Mouse (Mus musculus): ENCODE measurements around the gene Mknk2.
A peak's percentile ranks its signal among the peaks of the same experiment; 100 is the strongest.

Gene Mknk2

DNA sequence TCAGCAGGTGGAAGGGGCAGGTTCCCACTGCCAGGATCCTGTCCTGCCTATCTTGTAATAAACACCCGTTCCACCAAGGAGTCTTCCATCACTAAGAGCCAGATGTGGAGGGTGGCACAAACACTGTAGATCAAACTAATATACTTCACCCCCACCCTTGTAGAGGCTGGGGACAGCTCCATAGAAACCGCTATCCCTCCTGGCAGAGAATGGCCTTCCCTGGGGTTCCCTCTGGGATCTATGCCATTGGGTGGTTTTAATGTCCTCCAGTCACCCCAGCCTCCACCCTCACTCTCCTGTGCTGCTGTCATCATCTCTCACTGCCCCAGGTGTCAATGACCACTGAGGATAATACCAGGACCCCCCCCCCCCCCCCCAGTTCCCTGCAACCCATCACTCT lies 7.4 kb downstream of the Mknk2 start:
- no peak for DNase-seq (ENCODE audit: extremely low spot score, low read depth, low spot score)

DNA sequence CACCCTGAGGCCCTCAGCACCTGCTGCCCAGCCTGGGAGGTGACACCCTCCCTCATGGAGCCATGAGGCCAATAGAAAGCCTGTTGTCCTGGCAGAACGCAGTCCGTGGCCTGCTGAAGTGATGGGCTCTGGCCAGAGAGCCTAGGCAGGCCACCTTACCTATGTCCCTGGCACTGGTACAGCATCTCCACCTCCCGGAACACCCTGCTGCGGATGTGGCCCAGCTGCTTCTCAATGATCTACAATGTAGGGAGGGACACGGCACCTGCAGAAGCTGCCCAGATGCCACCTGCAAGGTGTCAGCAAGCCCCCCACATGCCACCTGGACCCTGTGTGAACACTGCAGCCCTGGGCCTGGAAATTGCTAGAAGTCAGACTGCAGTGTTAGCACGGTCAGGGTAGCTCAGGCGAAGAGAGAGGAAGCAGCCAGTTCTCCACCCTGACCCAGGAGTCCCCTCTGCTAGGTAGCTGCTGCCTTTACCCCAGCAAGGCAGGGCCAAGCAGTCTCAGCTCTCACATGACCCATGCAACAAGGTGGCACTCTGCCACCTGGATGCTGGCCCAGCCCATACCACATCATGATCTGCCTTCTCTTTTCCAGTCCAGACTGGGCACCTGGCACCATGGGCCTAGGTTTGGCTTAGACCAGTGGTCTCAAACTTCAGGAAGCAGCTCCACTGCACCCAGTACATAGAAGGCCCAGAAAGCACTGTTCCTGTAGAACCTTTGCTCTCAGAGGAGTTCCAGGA lies 8.0 kb downstream of the Mknk2 start:
- no peak for DNase-seq (ENCODE audit: extremely low spot score, low read depth, low spot score)

DNA sequence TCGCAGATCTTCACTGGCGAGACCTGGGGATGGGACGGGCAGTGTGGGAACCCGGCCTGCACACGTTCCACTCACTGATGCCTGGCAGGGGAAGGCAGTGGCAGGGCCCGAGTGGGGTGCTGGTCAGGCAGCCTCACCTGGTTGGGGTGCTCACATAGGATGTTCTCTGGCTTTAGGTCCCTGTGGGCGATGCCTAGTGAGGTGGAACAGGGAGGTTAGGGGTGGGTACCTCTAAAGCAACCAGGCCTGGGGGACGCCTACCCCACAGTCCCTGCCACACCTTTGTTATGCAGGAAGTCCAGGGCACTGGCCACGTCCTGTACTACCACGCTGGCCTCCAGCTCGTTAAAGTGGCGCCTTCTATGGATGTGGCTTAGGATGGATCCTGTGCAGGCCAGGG lies 8.9 kb downstream of the Mknk2 start:
- no peak for DNase-seq (ENCODE audit: extremely low spot score, low read depth, low spot score)

DNA sequence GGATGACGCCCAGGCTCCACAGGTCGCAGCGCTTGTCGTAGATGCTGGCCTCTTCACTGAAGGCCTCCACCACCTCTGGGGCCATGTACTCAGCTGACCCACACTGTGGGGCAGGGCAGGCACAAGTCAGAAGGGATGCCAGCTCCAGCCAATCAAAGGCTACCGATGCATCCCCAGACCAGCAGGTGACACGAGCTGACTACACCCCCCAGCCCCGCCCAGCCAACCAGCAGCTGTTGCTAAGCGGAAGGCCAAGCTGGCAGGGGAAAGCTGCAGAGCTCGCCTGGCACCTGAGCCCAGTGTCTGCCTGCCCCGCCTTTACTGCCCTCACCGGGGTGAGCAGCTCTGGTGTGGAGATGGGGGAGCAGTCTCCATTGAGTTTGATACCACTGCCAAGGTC lies 9.3 kb downstream of the Mknk2 start:
- no peak for DNase-seq (ENCODE audit: extremely low spot score, low read depth, low spot score)

DNA sequence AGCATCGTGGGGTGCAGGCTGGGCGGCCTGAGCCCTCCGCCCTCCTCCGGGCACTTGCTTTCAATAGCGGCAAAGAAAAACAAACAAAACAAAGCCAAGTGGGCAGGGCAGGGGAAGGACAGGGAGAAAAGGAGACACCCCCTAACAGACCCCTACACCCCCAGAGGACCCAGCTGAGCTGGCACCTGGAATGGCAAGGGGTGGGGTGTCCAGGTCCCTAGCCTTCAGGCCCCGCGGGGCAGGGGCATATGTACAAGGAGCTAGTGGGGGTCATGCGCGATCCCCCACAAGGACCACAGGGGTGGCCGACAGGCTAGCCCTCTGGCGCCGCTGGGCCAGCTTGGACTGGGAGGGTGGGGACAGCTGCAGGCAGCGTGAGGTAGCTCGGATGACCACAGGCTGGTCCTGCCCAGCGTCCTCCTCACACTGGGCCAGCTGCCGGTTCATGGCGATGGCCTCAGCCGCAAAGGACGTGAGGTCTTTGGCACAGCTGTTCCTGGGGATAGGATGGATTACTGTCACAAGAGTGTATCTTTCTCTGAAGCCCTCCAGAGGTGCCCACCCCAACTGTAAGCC lies 11.0 kb downstream of the Mknk2 start:
- no peak for DNase-seq (ENCODE audit: extremely low spot score, low read depth, low spot score)

DNA sequence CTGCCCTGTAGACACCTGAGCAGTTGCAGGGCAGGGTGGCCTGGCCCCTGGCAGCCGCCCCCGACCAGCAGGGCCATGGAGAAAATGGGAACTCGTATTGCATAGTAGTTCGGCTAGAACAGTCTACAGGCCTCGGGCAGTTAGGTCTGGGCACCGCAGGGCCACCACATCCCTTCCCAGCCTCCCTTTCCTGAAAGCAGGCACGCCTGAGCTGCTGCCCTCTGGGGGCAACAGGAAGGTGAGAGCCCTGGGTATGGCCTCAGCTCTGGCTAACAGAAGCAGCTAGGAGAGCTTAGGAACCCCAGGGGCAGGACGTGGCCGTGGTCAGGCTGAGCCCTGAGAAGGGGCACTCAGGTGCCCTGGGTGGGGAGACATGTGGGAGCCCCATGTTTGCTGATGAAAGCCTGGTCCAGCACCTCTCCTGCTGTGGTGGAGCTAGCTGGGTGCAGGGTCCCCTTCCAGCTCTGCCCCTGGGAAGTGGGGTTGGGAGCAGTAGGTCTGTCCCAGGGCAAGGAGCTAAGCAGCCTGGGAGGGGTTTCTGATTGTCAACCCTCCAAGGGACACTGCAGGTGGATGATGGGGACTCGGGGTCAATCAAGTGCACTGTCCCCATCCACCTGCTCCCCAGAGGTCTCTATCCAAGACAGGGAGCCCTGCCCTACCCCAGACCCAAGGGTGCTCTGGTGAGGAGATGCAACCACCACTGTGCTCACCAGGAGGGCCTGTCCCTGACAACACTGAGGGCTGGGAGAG lies 11.8 kb downstream of the Mknk2 start:
- DNase-seq (ENCODE audit: extremely low spot score, low read depth, low spot score): no peak

DNA sequence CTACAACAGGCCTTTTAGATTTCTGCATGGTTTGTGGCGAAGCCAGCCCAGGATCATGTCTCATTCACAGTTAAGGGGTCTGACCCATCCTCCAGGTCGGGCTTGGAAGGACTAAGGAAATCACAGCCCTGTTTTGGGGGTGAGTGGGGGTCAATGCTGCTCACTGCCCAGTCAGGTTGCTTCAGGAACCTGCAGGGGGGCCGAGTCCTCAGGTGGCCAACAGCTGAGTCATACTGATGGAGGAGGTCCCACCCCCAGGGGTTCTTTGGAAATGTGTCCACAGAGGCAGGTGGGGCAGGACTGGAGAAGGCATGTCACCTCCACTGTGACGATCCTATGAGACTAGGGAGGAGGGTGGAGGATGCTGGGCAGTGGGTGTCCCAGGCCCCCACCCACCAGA lies 12.5 kb downstream of the Mknk2 start:
- no peak for DNase-seq (ENCODE audit: extremely low spot score, low read depth, low spot score)

DNA sequence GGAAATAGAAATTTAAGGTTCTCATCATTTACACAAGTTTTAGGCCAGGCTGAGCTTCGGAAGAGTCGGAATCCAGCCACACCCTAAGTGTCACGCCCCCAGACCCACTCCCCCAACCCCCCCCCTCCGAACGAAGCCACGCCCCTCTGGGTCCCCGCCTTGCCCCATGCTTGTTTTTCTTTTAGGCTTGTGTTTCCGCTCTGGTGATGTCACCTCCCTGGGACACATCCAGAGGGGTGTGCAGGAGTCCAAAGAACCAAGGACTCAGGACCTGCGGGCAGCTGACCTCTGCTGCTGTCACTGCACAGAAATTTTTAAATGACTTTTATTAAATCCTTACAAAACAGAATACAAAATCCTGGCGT lies 12.9 kb downstream of the Mknk2 start:
- DNase-seq (ENCODE audit: extremely low spot score, low read depth, low spot score): no peak

DNA sequence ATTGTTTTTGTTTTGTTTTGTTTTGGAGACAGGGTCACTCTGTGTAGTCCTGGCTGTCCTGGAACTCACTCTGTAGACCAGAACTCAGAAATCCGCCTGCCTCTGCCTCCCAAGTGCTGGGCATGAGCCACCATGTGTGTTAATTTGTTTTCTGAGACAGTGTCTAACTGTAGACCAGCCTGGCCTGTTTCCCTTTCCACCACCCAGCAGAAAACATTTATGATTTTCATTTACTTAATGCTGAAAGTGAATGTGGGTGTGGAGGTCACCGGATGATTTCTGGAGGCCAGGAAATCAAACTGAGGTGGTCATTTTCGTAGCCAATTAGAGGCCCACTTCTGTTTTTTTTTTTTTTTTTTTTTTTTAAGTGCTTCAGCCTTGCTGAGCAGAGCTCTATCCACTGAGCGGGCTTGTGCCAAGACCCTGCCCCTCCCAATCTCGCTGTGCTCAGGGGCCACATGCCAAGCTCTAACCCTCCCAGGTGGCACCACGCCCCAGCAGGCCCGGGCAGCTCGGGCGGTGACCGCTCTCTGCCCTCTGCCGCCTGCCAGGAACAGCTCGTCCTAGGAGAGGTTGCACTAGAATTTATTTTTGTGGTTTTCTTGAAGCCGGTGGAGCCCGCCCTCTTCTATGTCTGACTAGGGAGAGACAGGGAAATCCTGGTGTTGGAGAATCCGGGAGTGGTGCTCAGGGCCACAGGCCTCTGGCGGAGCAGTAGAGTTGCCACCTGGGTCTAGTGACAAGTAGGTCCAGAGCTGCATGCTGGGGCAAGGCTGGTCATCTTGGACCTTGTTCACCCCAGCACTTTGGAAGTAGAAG lies 13.5 kb downstream of the Mknk2 start:
- DNase-seq (ENCODE audit: extremely low spot score, low read depth, low spot score): no peak

DNA sequence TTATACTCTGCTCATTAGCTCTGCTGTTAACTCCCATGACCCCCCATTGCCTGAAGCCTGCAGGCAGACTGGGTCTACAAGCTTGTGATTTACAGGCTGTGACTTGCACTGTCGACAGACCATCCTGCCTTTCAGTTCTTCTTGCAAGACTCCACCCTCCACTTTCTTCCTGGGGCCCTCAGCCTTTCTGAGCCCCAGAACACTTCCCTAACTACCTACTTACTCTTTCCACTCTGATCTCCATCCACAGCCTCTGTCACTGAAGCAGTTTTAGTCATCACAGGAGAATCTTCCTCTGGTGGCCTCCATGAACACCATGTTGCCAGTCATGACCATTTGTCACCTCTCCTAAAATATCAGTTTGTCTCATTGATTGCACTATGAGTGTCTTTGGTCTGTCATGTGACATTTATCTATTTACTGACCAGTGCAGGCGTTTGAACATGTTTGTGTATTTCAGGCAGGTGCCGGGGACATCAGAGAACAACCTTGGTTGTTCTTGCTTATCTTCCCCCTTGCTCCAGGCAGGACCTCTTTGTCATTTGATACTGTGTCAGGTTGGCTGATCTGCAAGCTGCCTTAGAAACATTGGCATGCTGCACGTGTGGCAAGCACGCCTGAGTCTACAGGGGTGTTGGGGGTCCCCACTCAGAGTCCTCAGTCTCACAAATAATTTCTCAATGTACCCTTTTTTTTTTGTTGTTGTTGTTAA lies 14.3 kb downstream of the Mknk2 start:
- DNase-seq (ENCODE audit: extremely low spot score, low read depth, low spot score): no peak

DNA sequence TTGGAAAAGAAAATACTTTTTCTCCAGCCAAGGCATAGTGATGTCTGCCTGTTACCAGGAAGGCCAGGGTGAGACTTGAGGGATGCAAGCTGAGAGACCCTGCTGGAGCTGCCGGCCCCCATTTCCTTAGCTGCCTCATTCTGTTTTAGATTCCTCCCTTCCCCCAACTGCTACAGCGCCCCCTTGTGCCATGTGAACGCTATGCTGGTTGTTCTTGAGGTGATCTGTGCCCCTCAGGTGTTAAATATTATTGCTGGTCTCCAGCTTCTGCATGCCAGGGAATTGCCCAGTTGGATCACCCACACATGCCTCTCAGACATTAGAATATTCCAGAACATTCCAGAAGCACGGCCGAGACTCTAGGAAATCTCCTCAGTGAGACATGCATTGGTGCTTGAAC lies 16.8 kb downstream of the Mknk2 start:
- DNase-seq (ENCODE audit: extremely low spot score, low read depth, low spot score): no peak

DNA sequence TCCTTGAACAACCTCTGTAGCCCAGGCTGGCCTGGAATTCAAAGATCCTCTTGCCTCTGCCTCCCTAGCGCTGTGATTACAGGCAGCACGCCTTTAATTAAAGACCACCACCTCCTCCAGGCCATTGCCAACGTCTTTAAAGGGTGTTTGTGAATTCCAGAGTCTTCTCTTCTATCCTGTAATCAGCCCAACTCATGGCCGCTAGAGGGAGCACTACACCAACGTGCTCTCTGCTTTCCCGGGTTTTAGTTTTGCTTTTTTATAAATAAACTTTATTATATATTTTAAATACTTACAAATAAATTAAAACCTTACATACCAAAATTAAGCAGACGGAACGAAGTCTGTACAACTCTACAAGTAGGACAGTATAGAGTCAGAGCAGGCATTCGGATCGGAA lies 18.7 kb downstream of the Mknk2 start:
- no peak for DNase-seq (ENCODE audit: extremely low spot score, low read depth, low spot score)

DNA sequence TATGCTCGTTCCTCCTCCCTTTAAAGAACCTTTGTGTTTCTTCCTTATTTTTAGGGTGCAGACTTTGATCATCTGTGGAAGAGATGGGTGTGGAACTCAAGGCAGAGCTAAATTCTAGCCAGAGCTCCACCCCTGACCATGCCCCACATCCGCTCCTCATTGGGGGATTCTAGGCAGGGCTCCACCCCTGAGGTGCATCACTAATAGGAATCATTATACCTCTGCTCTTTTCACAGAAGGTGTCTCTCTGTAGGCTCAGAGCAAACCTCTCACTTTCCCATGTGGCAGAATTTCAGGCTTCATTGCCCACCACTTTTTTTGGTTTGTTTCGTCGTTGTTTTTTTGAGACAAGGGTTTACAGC lies 19.1 kb downstream of the Mknk2 start:
- no peak for DNase-seq (ENCODE audit: extremely low spot score, low read depth, low spot score)

DNA sequence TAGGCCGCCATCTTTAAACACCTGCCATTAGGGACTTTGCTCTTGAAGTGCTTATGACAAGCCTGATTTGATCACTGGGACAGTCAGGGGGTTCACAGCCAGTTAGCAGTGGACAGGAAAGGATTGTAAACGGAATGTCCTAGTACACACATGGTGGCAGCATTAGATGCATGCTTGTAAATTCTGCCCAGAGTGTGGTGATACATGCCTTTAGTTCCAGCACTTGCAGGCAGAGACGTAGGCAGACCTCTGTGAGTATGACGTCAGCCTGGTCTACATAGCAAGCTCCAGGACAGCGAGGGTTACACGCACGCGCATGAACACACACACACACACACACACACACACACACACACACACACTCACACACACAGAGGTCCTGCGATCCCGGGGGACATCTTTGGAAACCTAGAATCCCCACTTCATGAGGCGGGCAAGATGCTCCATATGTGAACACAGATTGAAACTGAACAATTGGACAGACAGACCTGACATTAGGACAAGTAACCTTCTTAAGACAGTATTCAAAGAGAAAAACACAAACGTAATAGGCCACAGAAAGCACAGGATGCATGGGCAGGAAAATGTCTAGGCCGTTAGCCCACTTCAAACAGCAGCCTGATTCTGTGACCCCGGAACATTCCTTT lies 19.6 kb downstream of the Mknk2 start:
- no peak for DNase-seq (ENCODE audit: extremely low spot score, low read depth, low spot score)

DNA sequence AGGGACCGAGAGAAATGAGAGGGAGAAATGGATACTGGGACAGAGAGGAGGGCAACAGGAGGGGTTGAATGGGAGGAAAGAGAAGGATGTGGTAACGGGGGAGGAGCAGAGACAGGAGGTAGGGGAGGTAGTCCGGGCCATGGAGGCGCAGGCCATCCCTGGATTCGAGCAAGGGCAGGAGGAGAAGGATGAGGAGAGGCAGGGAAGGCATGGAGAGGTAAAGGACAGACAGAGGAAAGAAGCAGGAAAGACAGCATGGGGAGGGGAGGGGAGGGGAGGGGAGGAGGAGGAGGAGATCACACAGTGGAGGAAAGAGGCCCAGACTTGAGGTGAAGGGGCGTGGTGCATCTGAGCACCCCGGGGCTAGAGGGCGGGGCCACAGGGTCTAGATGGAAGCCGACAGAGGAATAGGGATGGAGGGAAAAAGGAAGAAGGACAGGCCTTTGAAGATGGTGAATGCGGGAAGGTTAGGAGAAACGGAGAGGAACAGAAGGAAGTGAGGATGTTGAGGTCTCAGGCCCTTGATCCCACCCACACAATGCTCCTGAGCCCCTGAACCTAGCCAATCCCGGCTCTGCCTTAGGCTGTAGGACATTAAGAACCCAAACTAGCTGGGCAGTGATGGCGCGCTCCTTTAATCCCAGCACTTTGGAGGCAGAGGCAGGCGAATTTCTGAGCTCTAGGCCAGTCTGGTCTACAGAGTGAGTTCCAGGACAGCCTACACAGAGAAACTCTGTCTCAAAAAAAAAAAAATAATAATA lies 20.9 kb downstream of the Mknk2 start, which contains the start of gene Btbd2:
TSS of gene Btbd2 (minus strand) at position 209 of the 761 bp plus-strand sequence.
- no peak for DNase-seq (ENCODE audit: extremely low spot score, low read depth, low spot score)

DNA sequence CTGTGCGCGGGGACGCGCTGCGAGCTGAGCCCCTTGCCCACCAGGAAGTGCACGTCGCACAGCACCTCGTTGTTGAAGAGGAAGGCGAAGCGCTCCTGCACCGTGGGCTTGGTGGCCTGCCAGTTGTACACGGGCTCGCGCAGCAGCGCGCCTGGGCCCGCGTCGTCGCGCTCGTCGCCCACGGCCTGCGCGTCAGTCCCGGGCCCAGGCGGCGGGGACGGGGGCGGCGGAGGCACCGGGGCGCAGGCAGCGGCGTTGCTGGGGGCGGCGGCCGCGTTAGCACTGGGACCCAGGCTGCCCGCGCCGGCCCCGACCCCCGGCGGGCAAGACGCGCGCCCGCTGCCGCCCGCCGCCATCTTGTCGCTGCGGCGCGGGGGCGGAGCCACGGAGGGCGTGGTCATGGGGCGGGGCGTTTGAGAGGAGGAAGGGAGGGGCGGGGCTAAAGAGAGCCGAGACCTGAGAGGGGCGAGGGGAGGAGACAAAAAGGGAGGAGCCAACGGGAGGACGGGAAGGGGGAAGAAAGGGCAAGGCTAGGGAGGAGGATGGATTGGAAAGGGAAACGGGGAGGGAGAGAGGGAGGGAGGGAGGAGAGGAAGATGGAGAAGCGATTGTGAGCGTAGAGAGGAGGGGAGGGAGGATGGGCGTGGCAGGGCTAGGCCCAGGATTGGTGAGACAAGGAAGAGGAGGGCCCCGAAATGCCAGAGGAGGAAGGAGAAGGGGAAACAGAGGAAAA lies 21.6 kb downstream of the Mknk2 start:
- peak; percentile 98 for DNase-seq (ENCODE audit: extremely low spot score, low read depth, low spot score)

DNA sequence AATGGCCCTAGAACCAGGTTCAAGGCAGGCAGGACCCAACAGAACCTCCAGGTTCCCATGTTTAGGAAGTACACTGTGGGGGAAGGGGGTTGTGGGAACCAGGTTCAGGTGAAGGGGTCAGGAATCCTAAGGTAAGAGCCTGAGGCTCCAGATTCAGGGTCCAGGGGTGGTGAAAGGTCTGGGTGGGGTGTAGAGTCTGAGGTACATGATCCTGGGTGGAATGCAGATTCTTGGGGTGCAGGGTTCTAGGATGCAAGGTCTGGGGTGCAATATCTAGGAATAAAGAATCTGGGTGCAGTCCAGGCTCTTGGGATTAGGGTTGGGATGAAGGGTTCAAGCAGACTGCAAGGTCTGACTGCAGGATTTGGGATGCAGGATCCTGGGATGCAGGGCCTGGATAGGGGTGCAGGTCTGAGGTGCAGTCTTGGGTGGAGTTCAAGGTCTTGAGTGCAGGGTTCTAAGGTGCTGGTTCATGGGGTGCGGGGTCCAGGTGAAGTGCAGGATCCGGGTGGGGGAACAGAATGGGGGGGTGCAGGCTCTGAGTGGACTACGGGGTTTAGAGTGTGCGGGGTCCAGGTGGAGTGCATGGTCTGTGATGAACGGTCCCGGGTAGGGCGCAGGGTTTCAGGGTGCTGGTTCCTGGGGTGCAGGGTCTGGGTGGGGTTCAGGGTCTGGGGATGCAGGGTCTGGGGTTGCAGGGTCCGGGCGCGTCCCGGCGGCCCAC lies 22.3 kb downstream of the Mknk2 start:
- no peak for DNase-seq (ENCODE audit: extremely low spot score, low read depth, low spot score)

DNA sequence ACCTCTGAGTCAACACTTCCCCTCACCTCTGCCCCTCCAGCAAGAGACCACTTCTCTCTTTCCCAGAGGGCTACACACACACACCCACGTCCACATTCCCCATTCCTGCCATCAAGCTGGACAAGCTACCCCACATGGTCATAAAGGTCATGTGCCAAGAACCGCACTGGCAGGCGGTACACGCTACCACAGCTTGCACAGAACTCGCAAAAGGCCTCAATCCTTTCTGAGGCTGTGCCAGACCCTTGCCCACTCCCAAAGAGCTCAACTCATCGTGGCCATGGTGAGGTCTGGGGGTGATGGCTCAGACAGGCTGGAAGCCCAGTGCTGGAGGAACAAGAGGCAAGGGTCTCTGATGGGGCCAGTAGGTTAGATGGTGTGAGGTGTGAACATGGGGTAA lies 23.0 kb downstream of the Mknk2 start:
- no peak for DNase-seq (ENCODE audit: extremely low spot score, low read depth, low spot score)

Measured in hindlimb bud, embryonic 11.5 days (tissue).